Mouse (Mus musculus) frontal cortex, postnatal 10 days (tissue): Measurements from ENCODE around the gene Abcb9.
"Not testable (repeated sequence)": the region's sequence is repeated elsewhere in the genome, so short reads cannot be mapped to it uniquely, and the experiment has no call there.

Source experiments
- DNase-seq, 2 experiments: peaks; one replicate each; pipeline ENCODE4 v3.0.0; 2022; ENCODE audit warnings: low spot score in 2 of 2, mixed read lengths in 1 of 2

Abcb9 gene

GRCm38 (mm10) chr5:124059677-124060076 lies 35.9 kb downstream of the Abcb9 start:
- DNase-seq = no peak

- no peak for DNase-seq
Measured at GRCm38 (mm10) chr5:124058749-124059148, 36.8 kb downstream of the Abcb9 start.

- no peak for DNase-seq
Measured at GRCm38 (mm10) chr5:124056956-124057355, 38.6 kb downstream of the Abcb9 start.

GRCm38 (mm10) chr5:124056219-124056618 lies 39.4 kb downstream of the Abcb9 start:
- no peak for DNase-seq

DNA sequence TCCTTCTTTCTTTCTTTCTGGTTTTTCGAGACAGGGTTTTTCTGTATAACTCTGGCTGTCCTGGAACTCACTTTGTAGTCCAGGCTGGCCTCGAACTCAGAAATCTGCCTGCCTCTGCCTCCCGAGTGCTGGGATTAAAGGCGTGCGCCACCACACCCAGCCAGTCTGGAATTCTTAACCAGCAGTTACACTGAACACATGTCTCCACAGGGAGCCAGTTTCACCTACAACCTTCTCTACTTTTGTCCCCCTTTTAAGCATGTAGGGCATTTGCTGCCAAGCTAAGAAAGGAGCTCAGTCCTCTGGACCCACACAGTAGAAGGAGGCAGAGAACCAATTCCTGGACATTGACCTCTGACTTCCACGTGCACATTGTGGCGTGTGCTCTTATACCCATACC lies 43.0 kb downstream of the Abcb9 start:
- not testable (repeated sequence) for DNase-seq

DNA sequence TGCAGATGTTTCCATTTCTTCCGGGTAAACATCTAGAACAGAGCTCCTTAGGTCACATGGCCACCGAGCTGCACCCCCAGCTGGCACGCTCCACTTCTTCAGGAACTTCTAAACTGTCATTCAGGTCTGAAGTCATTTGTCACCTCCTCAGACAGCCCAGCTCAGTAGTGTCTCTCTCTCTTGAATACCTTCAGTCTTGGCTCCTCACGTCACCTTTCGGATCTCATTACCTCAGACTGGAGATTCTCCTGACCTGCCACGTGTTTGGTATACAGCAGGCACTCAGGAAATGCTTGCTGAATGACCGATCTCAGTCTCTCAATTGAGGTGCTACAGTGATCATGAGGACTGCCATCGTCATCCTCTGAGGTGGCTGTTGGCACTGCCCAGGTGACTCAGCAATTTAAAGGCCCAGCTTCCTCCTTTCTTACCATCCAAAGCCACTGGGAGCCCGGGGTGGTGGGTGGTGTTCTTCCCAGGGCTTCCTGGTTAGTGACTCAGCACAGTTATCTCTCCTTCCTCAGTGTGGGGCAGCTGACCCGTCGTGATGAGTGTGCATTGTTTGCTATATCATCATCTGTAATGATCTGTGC lies 43.6 kb downstream of the Abcb9 start:
- DNase-seq = no peak

- DNase-seq = no peak
Measured at GRCm38 (mm10) chr5:124050095-124051050, 45.2 kb downstream of the Abcb9 start.

- DNase-seq = no peak
Measured at GRCm38 (mm10) chr5:124049249-124050045, 46.2 kb downstream of the Abcb9 start.

GRCm38 (mm10) chr5:124046741-124047401 lies 48.7 kb downstream of the Abcb9 start:
- no peak for DNase-seq

GRCm38 (mm10) chr5:124045453-124046010 lies 50.1 kb downstream of the Abcb9 start:
- no peak for DNase-seq

DNA sequence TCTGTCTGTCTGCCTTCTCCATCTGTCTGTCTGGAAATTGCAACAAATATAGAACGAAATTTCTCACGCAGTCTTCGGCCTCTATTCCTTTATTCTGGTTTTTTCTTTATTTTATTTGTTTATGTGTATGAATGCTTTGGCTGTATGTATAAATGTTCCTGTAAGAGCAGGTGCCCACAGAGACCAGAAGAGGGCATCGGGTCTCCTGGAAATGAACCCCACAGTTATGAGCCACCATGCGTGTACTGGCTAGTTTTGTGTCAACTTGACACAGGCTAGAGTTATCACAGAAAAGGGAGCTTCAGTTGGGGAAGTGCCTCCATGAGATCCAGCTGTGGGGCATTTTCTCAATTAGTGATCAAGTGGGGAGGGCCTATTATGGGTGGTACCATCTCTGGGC lies 51.6 kb downstream of the Abcb9 start:
- DNase-seq = no peak

DNA sequence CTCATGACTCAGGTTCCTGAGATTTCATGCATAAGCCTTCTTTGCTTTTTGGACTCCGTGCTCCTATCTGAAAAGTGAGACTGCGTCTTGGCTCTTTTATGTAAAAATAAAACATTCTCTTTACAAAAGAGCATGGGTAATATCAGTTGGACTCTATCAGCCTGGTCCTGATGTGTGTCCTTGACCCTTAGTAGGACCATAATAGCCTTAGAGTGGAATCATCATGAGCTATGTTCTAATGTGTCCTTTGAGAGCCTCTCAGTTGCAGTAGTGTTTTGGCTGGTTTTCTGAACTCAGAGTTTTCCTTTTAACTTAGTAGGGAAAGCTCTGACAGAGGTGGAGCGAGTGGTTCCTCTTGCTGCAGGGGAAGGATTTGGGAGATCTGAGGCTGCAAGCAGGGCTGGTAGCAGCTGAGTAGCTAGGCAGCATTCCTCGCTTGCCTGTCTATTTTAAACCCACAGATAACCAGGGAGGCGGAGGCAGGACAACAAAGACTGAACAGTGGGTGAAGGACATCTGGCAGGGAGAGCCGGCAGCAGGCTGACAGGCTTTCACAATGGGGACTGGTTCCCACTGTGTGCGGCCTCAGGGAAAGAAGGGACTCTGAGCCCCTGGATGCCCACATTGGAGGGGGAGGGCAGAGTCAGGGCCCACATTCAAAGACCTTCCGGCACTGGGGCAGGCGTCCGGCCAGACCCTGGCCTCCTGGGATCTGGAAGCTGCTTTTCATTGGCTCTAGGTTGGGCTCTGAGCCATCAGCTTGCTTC lies 52.2 kb downstream of the Abcb9 start:
- DNase-seq = peak; percentile 70 to 79

DNA sequence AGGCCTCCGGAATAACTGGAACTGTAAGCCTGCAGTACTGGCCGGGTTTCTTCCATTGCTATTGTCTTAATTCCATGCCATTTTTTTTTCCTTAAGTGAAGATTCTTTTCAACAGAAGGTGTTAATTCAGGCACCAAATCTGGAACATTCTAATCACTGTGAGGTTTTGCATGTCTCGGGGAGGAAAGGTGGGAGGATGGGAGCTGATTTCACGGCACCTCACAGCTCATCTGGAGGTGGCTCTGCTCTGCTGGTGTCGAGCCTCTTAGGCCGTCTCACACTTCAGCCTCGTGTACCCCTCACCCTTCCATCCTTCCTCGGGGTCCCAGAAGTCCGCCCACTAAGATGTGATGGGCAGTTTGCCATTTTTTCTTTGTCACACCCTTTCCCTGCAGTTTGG lies 54.5 kb downstream of the Abcb9 start:
- DNase-seq = no peak

- DNase-seq = no peak
Measured at GRCm38 (mm10) chr5:124039602-124040001, 56.0 kb downstream of the Abcb9 start.

GRCm38 (mm10) chr5:124036836-124037235 lies 58.8 kb downstream of the Abcb9 start:
- no peak for DNase-seq

DNA sequence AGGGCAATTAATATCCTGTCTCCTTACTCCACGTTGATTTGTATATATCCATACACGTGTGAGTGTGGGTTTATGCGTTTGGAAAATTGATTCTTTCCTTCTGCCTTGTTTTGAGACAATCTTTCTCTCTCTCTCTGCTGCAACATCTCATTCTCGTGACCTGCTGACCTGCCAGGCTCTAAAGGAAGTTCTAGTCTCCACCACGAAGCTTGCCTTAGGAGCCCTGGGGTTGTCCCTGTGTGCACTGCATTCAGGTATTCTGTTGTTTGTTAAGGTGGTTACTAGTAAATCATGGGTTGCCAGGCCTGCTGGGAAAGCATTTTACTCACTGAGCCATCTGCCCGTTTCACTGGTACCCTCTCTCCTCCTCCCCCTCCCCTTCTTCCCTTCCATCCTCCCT lies 59.3 kb downstream of the Abcb9 start:
- DNase-seq = no peak

DNA sequence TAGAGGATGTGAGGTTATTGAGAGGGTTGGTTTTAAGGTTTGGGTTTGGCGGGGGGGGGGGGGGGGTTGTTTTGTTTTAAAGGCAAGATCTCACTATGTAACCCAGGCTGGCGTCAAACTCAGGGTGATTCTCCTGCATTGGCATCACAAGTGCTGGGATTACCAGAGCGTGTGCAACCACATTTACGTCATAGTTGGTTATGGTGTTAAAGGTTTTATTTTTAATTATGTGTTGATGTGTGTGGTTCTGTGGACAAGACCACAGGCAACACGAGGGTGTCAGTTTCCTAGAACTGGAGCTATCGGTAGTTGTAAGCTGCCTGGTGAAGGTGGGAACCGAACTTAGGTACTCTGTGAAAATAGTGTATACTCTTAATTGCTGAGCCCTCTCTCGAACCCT lies 59.8 kb downstream of the Abcb9 start:
- no peak for DNase-seq

DNA sequence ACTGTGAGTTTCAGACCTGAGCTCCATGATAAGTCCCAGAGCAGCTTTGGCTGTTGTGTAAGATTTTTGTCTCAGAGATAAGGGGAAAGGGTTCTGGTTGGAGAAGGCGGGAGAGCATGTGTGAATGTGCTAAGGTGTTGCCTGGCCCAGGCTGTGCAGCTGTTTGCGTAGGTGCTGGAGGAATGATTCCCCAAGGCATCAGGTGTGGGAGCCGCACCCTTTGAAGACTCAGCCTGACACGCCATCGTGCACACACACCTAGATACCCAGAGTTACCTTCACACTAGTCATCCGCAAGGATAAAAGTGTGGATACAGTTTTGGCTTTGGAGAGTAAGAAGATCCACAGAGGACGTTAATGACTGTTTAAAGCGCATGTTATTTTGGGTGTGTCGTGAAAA lies 60.2 kb downstream of the Abcb9 start:
- DNase-seq = no peak

DNA sequence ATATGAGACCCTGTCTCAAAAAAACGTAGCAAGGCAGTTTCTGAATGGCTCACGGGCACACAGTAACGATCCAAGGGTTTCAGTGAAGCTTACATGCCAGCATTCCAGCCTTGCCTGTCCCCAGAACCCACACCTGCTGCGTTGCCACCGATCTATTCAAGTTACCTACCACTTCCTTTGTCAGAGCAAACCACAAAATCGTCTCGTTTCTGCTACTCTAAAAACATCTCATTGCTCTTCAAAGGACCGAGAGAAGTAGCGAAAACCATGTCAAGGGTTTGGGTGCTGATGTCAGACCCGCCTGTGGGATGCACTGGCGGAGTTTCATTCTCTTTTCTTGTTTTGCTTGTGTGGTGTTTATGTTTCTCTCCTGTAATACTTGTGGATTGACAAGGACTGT lies 61.1 kb downstream of the Abcb9 start:
- DNase-seq = no peak

- peak; percentile 86 to 91 for DNase-seq
Measured at GRCm38 (mm10) chr5:124032001-124032508, 63.5 kb downstream of the Abcb9 start, which contains the start of gene Vps37b. Gene Vps37b (minus strand): TSS chr5:124032270.
